Mouse (Mus musculus) heart, adult 10 weeks (tissue): ENCODE measurements around the gene Pola2. TPM values are rescaled to one million over a fixed set of nuclear protein-coding genes. Genes with fewer than 3 reads are reported as not detected.

ENCODE experiments used
- polyA plus RNA-seq: library from polyadenylated mRNA; stranded (reverse); fragments of 350-450 nt; fragmentation: Illumina TruSeq; extraction: RNeasy Lipid Tissue Mini Kit (QIAGEN cat#74804); gene quantifications from one replicate; pipeline ENCODE4 v1.2.3, GENCODE M21; 2014; ENCODE audit warnings: low read depth, low replicate concordance

Gene Pola2
- 15.0 TPM for polyA plus RNA-seq

GRCm38 (mm10) chr19:5963883-5964562 is at the start of gene Pola2:
Gene Pola2 (minus strand): TSS chr19:5964202.

GRCm38 (mm10) chr19:5986043-5986442 is 22.0 kb upstream of the Pola2 start, which contains the start of gene Slc22a20:
Gene Slc22a20 (minus strand): TSS chr19:5986143.

GRCm38 (mm10) chr19:5924713-5925093 is 39.3 kb downstream of the Pola2 start, which contains the start of gene Cdc42ep2:
Gene Cdc42ep2 (minus strand): TSS chr19:5924816.

GRCm38 (mm10) chr19:5913007-5913719 is 50.8 kb downstream of the Pola2 start, which contains the start of gene Dpf2:
Gene Dpf2 (minus strand): TSS chr19:5913010.

GRCm38 (mm10) chr19:5894002-5894678 is 69.9 kb downstream of the Pola2 start, which contains the start of gene Tigd3:
Gene Tigd3 (minus strand): TSS chr19:5894149.

Other genes starting within 250 kb of the Pola2 start
- gene Ehbp1l1, start 237.9 kb downstream of the Pola2 start, polyA plus RNA-seq = 120 TPM
- gene Fam89b, start 234.5 kb downstream of the Pola2 start, polyA plus RNA-seq = 27.2 TPM
- gene Ltbp3, start 223.3 kb downstream of the Pola2 start, polyA plus RNA-seq = 41.9 TPM
- gene Scyl1, start 192.8 kb downstream of the Pola2 start, polyA plus RNA-seq = 64.9 TPM
- 5.4 TPM for gene Frmd8, start 88.9 kb downstream of the Pola2 start, polyA plus RNA-seq
- gene Slc25a45, start 86.4 kb downstream of the Pola2 start, polyA plus RNA-seq = 3.4 TPM
- 0.63 TPM for gene Tigd3, start 70.1 kb downstream of the Pola2 start, polyA plus RNA-seq
- 69.5 TPM for gene Dpf2, start 51.2 kb downstream of the Pola2 start, polyA plus RNA-seq
- 7.8 TPM for gene Cdc42ep2, start 39.4 kb downstream of the Pola2 start, polyA plus RNA-seq
- gene Slc22a20, start 21.9 kb upstream of the Pola2 start, polyA plus RNA-seq = not detected
- gene Capn1, start 51.7 kb upstream of the Pola2 start, polyA plus RNA-seq = 16.4 TPM
- gene Syvn1, start 82.4 kb upstream of the Pola2 start, polyA plus RNA-seq = 20.9 TPM
- 46.2 TPM for gene Mrpl49, start 93.6 kb upstream of the Pola2 start, polyA plus RNA-seq
- 507 TPM for gene Fau, start 93.6 kb upstream of the Pola2 start, polyA plus RNA-seq
- 8.5 TPM for gene Znhit2, start 97.0 kb upstream of the Pola2 start, polyA plus RNA-seq
- 6.3 TPM for gene Tm7sf2, start 104.2 kb upstream of the Pola2 start, polyA plus RNA-seq
- 20.9 TPM for gene Vps51, start 113.0 kb upstream of the Pola2 start, polyA plus RNA-seq
- gene Tmem262, start 115.8 kb upstream of the Pola2 start, polyA plus RNA-seq = not detected
- not detected for gene Gm28374, start 118.1 kb upstream of the Pola2 start, polyA plus RNA-seq
- 21.3 TPM for gene Zfpl1, start 120.8 kb upstream of the Pola2 start, polyA plus RNA-seq
- gene Cdca5, start 120.8 kb upstream of the Pola2 start, polyA plus RNA-seq = not detected
- gene AC131692.1, start 130.2 kb upstream of the Pola2 start, polyA plus RNA-seq = not detected
- not detected for gene Naaladl1, start 141.6 kb upstream of the Pola2 start, polyA plus RNA-seq
- gene Sac3d1, start 154.4 kb upstream of the Pola2 start, polyA plus RNA-seq = 10.2 TPM
- gene Snx15, start 164.1 kb upstream of the Pola2 start, polyA plus RNA-seq = 20.5 TPM
- 0.92 TPM for gene Batf2, start 176.8 kb upstream of the Pola2 start, polyA plus RNA-seq
- 55.0 TPM for gene Arl2, start 177.3 kb upstream of the Pola2 start, polyA plus RNA-seq
- not detected for gene Majin, start 220.2 kb upstream of the Pola2 start, polyA plus RNA-seq